1 mouse cellular context compared by ENCODE assay signal in the genomic region with DNA sequence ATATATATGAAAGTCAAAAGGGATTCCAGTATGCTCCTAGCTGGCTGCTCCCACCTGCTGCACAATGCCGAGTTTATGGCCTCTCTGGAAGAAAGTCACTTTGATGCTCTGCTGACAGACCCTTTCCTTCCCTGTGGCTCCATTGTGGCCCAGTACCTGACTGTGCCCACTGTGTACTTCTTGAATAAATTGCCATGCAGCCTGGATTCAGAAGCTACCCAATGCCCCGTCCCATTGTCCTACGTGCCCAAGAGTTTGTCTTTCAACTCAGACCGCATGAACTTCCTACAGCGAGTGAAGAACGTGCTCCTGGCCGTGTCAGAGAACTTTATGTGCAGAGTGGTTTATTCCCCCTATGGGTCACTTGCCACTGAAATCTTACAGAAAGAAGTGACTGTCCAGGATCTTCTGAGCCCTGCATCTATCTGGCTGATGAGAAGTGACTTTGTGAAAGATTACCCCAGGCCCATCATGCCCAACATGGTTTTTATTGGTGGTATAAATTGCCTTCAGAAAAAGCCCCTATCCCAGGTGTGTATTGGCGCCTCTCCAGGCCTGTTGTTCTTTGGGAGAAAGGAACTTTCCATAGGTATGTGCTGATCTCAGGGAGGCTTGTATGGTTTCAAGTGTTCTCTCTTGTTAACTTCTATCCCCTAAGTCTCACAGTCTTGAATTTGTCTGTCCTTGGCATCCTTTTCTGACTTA.
TF ChIP-seq lines count a peak whose summit lies in the region.

No protein-coding gene starts in this region.

TF ChIP-seq in MEL, 35 proteins besides CTCF, POLR2A, EP300 and RAD21:
- TF ChIP-seq SIN3A (IDR thresholded peaks at IDR 0.05; ENCODE audit: low read length): no peak
